Mouse (Mus musculus): Measurements from ENCODE around the gene Ccser2.

The Ccser2 gene

GRCm38 (mm10) chr14:36937941-36938340, 30.6 kb downstream of the Ccser2 start:
- no peak for DNase-seq (ENCODE audit: low read depth)

DNA sequence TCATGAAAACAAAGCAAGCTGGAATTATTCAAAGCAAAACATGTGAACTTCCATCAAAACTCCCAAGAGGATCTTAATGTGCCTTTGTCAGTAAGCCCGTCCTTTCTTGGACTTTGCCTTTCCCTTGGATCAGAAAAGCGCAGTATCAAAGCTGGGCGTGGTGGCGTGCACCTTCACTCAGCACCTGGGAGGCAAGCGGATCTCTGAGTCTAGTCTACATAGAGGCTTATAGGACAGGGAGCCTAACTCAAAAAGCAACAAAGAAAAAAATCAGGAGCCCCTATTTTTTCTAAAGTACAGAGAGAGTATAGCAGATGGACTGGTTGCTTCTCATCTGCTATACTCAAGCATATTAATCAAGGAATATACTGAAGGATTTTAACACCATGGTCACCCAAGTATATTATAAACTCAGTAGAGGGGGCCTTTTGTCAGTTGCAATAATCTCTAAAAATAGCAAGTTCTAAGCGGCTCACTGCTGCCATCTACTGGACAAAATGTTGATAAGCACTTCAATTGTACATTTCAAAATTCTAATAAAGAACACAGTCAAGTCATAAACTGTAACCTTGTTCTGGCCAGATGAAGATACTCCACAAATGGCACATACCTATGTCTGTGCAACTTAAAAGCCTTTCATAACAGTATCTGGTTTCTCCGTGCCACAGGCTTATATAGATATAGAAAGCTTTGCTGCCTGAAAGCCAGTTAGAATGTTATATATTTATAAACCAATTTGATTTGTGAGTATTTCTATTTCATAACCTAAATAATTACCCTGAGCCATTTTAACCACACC, 31.3 kb downstream of the Ccser2 start:
- DNase-seq (ENCODE audit: low read depth) = peak; percentile 82

GRCm38 (mm10) chr14:36932638-36933382, 35.8 kb downstream of the Ccser2 start:
- no peak for DNase-seq (ENCODE audit: low read depth)

DNA sequence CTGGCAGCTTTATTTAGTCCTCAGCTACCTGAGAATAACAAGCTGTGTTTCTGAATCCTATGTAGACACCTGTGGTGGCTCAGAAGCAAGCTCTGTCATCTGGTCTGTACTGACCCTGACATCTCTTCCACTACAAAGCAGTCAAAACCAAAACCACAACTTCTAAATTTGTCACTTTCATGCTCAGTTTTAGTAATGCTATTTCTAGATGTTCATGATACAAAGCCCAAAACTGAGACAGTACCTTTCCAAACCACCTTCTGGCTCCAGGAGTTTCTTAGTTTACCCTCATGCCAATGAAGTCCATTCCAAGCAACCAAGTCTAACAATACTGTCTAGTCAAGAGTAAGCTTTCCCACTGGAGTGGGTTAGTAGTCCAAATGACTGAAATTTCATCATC, 36.5 kb downstream of the Ccser2 start:
- peak; percentile 22 for DNase-seq (ENCODE audit: low read depth)

- no peak for DNase-seq (ENCODE audit: low read depth)
Measured at GRCm38 (mm10) chr14:36923383-36923782, 45.2 kb downstream of the Ccser2 start.

- DNase-seq (ENCODE audit: low read depth) = no peak
Measured at GRCm38 (mm10) chr14:36921346-36922049, 47.1 kb downstream of the Ccser2 start.

DNA sequence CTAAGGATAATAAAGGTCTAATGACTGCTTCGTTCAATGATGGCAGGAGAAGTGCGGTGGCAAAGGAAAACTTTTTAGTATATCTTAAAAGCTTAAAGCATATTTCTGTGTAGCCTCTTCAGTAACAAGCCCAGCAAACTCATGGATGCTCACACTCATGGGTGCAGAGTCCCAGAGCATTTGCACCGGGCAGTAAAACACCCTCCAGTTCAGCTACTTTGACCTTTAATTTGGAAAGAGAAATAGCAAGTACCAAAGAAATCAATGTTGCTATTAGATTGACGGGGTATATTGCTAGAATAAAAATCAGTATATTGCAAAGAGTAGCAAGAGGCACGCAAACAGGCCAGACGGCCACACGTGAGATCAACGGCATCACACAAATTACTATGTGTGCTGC, 48.7 kb downstream of the Ccser2 start:
- no peak for DNase-seq (ENCODE audit: low read depth)

DNA sequence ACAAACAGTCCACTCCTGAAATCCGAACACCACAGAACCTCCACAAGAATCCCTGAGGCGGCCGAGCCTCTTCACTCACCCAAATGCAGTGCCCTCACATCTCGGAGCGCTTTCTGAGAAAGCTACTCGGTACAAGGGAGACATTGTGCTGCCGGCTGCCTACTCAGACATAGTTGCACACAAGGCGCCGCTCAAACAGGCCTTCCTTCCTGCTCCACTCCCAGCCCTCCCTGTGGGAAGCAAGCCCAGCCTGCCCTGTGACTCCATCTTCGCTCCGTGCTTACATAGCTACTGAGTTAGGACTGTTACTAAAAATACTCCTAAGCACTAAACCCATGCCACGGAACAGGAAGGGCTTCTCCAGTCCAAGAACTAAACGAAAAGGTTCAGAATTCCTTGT, 49.4 kb downstream of the Ccser2 start:
- no peak for DNase-seq (ENCODE audit: low read depth)

GRCm38 (mm10) chr14:36915203-36915602, 53.4 kb downstream of the Ccser2 start:
- no peak for DNase-seq (ENCODE audit: low read depth)

DNA sequence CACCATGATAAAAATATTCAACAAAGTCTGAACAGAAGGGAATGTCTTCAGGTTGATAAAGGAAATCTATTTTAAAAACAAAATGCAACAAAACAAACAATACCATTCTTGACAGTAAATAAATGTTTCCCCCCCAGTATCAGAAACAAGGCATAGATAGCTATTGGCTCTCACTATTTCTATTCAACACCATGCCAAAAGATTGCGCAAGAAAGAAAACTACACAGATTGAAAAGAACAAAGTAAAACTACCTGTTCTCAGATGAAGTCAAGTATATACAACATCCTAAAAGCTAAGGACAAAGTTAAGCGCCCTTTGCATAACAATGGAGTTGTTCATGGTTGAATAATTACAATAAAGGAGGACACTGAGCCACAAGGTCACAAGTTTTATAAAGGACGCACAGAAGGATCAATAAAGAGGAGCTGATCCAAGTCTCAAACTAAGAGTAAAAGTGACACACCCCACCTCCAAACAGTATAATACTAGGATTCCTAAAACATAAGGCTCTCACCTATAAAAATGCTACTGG, 54.0 kb downstream of the Ccser2 start:
- no peak for DNase-seq (ENCODE audit: low read depth)

- DNase-seq (ENCODE audit: low read depth) = no peak
Measured at GRCm38 (mm10) chr14:36911738-36912137, 56.8 kb downstream of the Ccser2 start.

GRCm38 (mm10) chr14:36905809-36906522, 62.6 kb downstream of the Ccser2 start:
- no peak for DNase-seq (ENCODE audit: low read depth)

- DNase-seq (ENCODE audit: low read depth) = no peak
Measured at GRCm38 (mm10) chr14:36904206-36904605, 64.4 kb downstream of the Ccser2 start.

DNA sequence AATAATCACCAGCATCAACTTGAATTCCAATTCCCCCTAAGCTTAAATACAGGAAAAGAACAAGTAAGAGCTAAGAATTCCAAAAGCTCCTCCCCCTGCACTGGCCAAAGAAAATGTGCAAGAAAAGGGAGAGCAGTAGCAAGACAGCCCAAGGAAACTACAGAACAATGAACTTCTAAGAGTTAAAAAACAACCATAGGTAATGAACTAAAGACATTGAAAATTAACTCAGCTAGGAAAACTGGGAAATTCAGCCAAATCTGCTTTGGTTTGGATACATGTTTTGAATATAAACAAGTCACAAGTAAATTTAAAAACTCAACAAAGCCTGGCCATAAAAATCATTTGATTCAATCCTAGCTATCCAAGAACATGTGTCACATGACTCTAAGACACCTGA, 67.7 kb downstream of the Ccser2 start:
- no peak for DNase-seq (ENCODE audit: low read depth)

DNA sequence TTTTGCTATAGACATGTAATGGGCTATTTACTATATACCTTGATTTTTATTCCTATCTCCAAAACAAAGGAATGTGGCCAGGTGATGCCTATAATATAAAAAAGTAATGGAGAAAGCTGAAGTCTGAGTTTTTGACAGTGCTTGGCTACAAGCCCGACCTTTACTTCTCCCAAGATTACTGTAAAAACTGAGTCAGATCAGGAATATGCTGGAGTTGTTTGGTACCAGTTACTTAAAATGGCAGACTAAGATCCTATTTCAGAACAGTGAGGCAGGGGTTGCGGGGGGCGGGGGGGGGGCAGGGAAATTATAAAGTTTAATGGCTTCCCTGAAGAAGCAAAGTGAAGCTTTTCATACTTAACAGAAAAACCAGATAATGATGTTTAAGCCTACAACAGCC, 73.9 kb downstream of the Ccser2 start:
- DNase-seq (ENCODE audit: low read depth) = no peak

DNA sequence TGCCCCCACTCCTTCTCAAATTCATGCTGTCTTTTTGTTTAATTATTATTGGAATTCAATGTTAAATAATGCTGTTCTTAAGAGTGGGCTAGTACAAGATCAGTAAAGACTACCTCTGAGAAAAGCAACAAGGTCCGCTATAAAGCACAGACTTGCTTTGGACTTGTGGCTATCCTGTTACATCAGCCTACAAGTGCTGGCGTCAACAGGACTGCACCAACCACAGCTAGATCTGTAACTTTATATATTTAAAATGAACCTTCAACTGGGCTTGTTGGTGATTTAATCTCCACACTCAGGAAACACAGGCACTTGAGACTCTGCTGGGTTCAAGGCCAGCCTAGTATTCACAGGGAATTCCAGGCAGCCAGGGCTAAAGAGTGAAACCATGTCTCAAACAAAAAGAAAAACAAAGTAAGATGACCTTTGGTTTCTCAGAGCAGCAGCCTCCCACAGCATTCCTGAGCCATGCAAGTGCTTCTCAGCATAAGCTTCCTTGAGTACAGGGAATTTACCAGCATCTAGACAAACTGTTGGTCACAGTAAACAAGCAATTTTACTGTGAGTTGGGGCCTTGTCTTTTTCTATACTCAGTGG, 75.7 kb downstream of the Ccser2 start:
- no peak for DNase-seq (ENCODE audit: low read depth)

DNA sequence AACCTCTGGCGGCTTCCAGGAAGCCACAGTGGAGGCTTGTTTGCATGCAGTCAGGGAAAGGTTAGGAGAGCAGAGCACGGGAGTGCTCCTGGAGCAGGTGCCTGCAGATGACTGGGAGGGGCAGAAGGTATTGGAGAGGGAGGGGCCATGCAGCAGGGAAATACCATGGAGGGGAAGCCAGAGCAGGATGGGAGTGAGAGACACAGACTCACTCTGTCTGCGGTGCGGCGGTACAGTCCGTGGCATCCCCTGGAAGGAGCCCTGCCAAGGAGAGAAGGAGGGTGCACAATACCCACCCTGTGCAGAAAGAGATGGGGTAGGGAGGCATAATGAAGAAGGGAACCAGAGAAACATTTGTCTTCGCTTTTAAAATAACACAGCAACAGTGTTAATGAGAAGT, 78.4 kb downstream of the Ccser2 start:
- no peak for DNase-seq (ENCODE audit: low read depth)

GRCm38 (mm10) chr14:36885680-36886079, 82.9 kb downstream of the Ccser2 start:
- DNase-seq (ENCODE audit: low read depth) = no peak

DNA sequence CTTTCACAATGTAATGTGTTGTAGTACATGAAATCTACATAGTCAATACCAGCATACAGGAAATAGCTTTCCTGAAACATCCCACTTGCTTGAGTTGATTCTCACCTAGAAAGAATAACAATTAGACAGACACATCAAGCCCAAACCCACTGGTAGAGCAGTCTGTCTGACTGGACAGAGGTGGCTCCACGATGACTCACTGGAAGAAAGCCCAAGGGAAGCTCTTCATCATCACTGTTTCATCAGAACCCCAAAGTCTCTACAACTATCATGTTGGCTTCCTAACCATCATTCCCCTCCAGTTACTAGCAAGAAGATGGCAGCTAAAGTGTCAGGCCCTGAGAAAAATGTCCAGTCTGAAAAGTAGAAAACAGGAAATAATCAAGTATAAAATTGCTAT, 83.5 kb downstream of the Ccser2 start:
- no peak for DNase-seq (ENCODE audit: low read depth)

DNA sequence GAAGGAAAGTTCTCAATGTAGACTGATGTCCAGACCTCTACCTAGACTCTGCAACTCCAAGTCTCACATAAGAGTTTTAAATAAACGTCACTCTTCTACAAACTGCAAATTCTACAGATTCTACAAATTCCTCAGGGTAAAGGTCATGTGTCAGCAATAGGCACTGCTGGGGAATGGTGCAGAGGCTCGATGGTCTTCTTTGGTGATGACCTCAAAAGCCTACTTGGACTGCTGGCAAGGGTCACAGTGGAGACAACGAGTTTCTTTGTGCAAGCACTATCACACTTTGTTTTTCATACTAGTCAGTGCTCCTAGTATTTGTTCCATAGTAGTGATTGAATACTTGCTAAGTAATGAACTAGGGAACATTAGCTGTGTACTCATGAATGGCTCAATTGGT, 85.0 kb downstream of the Ccser2 start:
- DNase-seq (ENCODE audit: low read depth) = no peak

GRCm38 (mm10) chr14:36870257-36870656, 98.3 kb downstream of the Ccser2 start:
- DNase-seq (ENCODE audit: low read depth) = no peak
